Comparison of ENCODE assay signal across 23 mouse cellular contexts in genomic region chr8:124626251-124626650, GRCm38 (mm10). TPM values are rescaled to one million over a fixed set of nuclear protein-coding genes. Genes with fewer than 3 reads are reported as not detected.
A peak's percentile ranks its signal among the peaks of the same experiment; 100 is the strongest.
DNase-seq lines count a peak whose midpoint lies in the region; ATAC-seq lines count a peak whose summit lies in the region.
"Had no signal": no experiment of that assay in that cellular context is flagged by ENCODE, and none has a peak within 500 bp of the region (broad histone marks: within the 10 kb centered on the region; RNA-seq: fewer than 3 reads in every experiment).

No protein-coding gene starts in this region.

- WGBS in midbrain, embryonic 11.5 days: 87% methylated on average over 9 of the region's 9 CpGs
- whole genome bisulfite sequencing in midbrain, embryonic 13.5 days: 86% methylated on average over 9 of the region's 9 CpGs

- H3K27ac ChIP-seq in midbrain, embryonic 11.5 days (ENCODE audit: low read depth, low read length): no peak overlapping the region
- H3K27ac ChIP-seq in midbrain, embryonic 13.5 days: no peak overlapping the region

- no peak overlapping the region for H3K4me2 ChIP-seq in midbrain, embryonic 11.5 days
- no peak overlapping the region for H3K4me2 ChIP-seq in midbrain, embryonic 13.5 days (replicated peaks)

- H3K36me3 ChIP-seq in midbrain, embryonic 11.5 days (ENCODE audit: control insufficient read depth, insufficient read depth, low read length): no peaks in the 10 kb centered on the region
- H3K36me3 ChIP-seq in midbrain, embryonic 13.5 days: no peaks in the 10 kb centered on the region
- H3K36me3 ChIP-seq: G1E had no signal

- H3K4me1 ChIP-seq in midbrain, embryonic 11.5 days (ENCODE audit: control insufficient read depth, insufficient read depth, low read length): no peaks in the 10 kb centered on the region
- H3K4me1 ChIP-seq in midbrain, embryonic 13.5 days (replicated peaks): 0 out of 2 replicates have a peak, but pooled peaks cover 4% of the 10 kb centered on the region

- H3K9ac ChIP-seq in midbrain, embryonic 11.5 days (ENCODE audit: low read length): no peak overlapping the region
- no peak overlapping the region for H3K9ac ChIP-seq in midbrain, embryonic 13.5 days (replicated peaks)

- DNase-seq in heart, adult 11 months: peak; percentile 75
- no peak for DNase-seq in heart, postnatal 25 days (ENCODE audit: low spot score)
- DNase-seq in midbrain, embryonic 11.5 days (ENCODE audit: low spot score, missing footprints): peak; percentile 75
- DNase-seq: adrenal gland, adult 2 months; adrenal gland, adult 8-10 months; adrenal gland, postnatal 10 days; adrenal gland, postnatal 14 days; adrenal gland, postnatal 25 days; adrenal gland, postnatal 36 days; B cell, adult 2 months; cerebellum, adult 11 months; cerebellum, adult 11-12 months; cerebellum, adult 18-20 months had no signal

- no peak for ATAC-seq in midbrain, embryonic 11.5 days (ENCODE audit: low FRiP score)
- no peak for ATAC-seq in midbrain, embryonic 13.5 days
- ATAC-seq: activated CD4-positive, CD25-positive, alpha-beta regulatory T cell, adult 4 months; CD4-positive, CD25-positive, alpha-beta regulatory T cell, adult 4 months; Patski had no signal

- intact Hi-C loops in heart, postnatal 25 days (cut with DNase I): no loop called here

- no peaks in the 10 kb centered on the region for H3K27me3 ChIP-seq in midbrain, embryonic 11.5 days (ENCODE audit: control insufficient read depth, insufficient read depth, low read length)
- H3K27me3 ChIP-seq in midbrain, embryonic 13.5 days: no peaks in the 10 kb centered on the region
- H3K27me3 ChIP-seq: Patski had no signal

- no peaks in the 10 kb centered on the region for H3K9me3 ChIP-seq in midbrain, embryonic 11.5 days (ENCODE audit: control insufficient read depth, low read length)
- H3K9me3 ChIP-seq in midbrain, embryonic 13.5 days: no peaks in the 10 kb centered on the region

- no peak overlapping the region for H3K4me3 ChIP-seq in midbrain, embryonic 11.5 days (ENCODE audit: low read depth, low read length)
- H3K4me3 ChIP-seq in midbrain, embryonic 13.5 days (replicated peaks): no peak overlapping the region

RNA-seq across cellular contexts. Expression of gene 2310022B05Rik, which starts 36.9 kb away (rescaled TPM):
- total RNA-seq in heart, postnatal 25 days (2021): 10 to 100 TPM; 71.7 to 83.3 TPM
- polyA plus RNA-seq in midbrain, embryonic 11.5 days (2014; fragmentation: Nextera tagmentation; extraction: Ambion mirVana): 17.4 and 21.2 TPM in 2 replicates
- polyA plus RNA-seq in midbrain, embryonic 13.5 days (2015; fragmentation: Nextera tagmentation; extraction: Ambion mirVana): 15.7 and 18.1 TPM in 2 replicates

RNA-seq across cellular contexts. Expression of gene Capn9, which starts 50.3 kb away (rescaled TPM):
- not detected for total RNA-seq in heart, postnatal 25 days (2021)
- not detected in 2 replicates for polyA plus RNA-seq in midbrain, embryonic 11.5 days (2014; fragmentation: Nextera tagmentation; extraction: Ambion mirVana)
- 0.07 and 0.10 TPM in 2 replicates for polyA plus RNA-seq in midbrain, embryonic 13.5 days (2015; fragmentation: Nextera tagmentation; extraction: Ambion mirVana)
- total RNA-seq: adrenal gland, postnatal 14 days; CH12.LX; ES-E14; G1E; MEL had no signal
- polyA plus RNA-seq: activated CD4-positive, CD25-positive, alpha-beta regulatory T cell, adult 4 months; brain, embryonic 14.5 days; C2C12; CD4-positive, CD25-positive, alpha-beta regulatory T cell, adult 4 months; G1E; Patski had no signal

RNA-seq across cellular contexts. Expression of gene Agt, which starts 56.7 kb away (rescaled TPM):
- 1 to 10 TPM; 7.4 to 9.4 TPM for total RNA-seq in heart, postnatal 25 days (2021)
- polyA plus RNA-seq in midbrain, embryonic 11.5 days (2014; fragmentation: Nextera tagmentation; extraction: Ambion mirVana): not detected in 2 replicates
- polyA plus RNA-seq in midbrain, embryonic 13.5 days (2015; fragmentation: Nextera tagmentation; extraction: Ambion mirVana): not detected in 2 replicates
- total RNA-seq: CH12.LX, ES-E14, G1E, MEL had no signal
- polyA plus RNA-seq: activated CD4-positive, CD25-positive, alpha-beta regulatory T cell, adult 4 months; C2C12; CD4-positive, CD25-positive, alpha-beta regulatory T cell, adult 4 months; G1E had no signal
